Mouse (Mus musculus) stomach, embryonic 16.5 days (tissue): ENCODE data around the gene Klf12. TPM values are rescaled to one million over a fixed set of nuclear protein-coding genes. Genes with fewer than 3 reads are reported as not detected.

ENCODE experiments used
- ATAC-seq: fragments of 200-750 bp; cut with Nextera tagmentation; 2 replicates; pipeline ENCODE4 v1.8.0; 2017; ENCODE audit warnings: moderate number of reproducible peaks, moderate TSS enrichment; ENCODE audit not compliant: insufficient read depth, low FRiP score
- H3K27ac ChIP-seq: fragments of 300-500 bp; sonication (generic); 2 replicates; pipeline ENCODE4 v1.5.1; 2014; ENCODE audit warnings: low read length
- H3K27me3 ChIP-seq: fragments of 300-500 bp; sonication (generic); 2 replicates; pipeline ENCODE4 v1.6.1; 2014; ENCODE audit warnings: low read length, control low read depth, mixed read lengths; ENCODE audit not compliant: control insufficient read depth, insufficient read depth
- H3K36me3 ChIP-seq: fragments of 300-500 bp; sonication (generic); 2 replicates; pipeline ENCODE4 v1.6.1; 2014; ENCODE audit warnings: low read length; ENCODE audit not compliant: control insufficient read depth, insufficient read depth
- H3K4me1 ChIP-seq: fragments of 300-500 bp; sonication (generic); 2 replicates; pipeline ENCODE4 v1.6.1; 2014; ENCODE audit warnings: low read length, control low read depth, mixed read lengths; ENCODE audit not compliant: control insufficient read depth, insufficient read depth
- H3K4me2 ChIP-seq: fragments of 300-500 bp; sonication (generic); 2 replicates; pipeline ENCODE4 v1.6.1; 2014; ENCODE audit warnings: low read depth, low read length, mixed read lengths
- H3K4me3 ChIP-seq: fragments of 300-500 bp; sonication (generic); replicated peaks from 2 replicates; pipeline ENCODE4 v1.5.1; 2014; ENCODE audit warnings: mild to moderate bottlenecking, low read length
- H3K9ac ChIP-seq: fragments of 300-500 bp; sonication (generic); 2 replicates; pipeline ENCODE4 v1.6.1; 2014; ENCODE audit warnings: low read length
- H3K9me3 ChIP-seq: fragments of 300-500 bp; sonication (generic); replicated peaks from 2 replicates; pipeline ENCODE4 v1.6.1; 2016; ENCODE audit warnings: low read length, control low read depth; ENCODE audit not compliant: control insufficient read depth
- WGBS: fragments of 180-500 bp; shearing (Covaris S2); extraction: QIAGEN DNeasy Blood & Tissue Kit; methylation state at CpG from one replicate; pipeline ENCODE4 v1.1.7; 2014; 5-methylcytosine and 5-hydroxymethylcytosine counted together
- polyA plus RNA-seq: library from polyadenylated mRNA; unstranded; fragments of >200 nt; fragmentation: Nextera tagmentation; extraction: Ambion mirVana; gene quantifications from 2 replicates; pipeline ENCODE4 v1.2.1, GENCODE M21; 2015

Gene Klf12
- polyA plus RNA-seq, 1 experiment from 2014 or later: 14.4 TPM

GRCm38 (mm10) chr14:100132479-100132878, 152.0 kb downstream of the Klf12 start:
- no peak overlapping the region for H3K9ac ChIP-seq
- H3K27ac ChIP-seq: no peak overlapping the region
- H3K4me1 ChIP-seq: no peaks in the 10 kb centered on the region
- no peak overlapping the region for H3K4me3 ChIP-seq
- no peak overlapping the region for H3K4me2 ChIP-seq
- H3K27me3 ChIP-seq: no peaks in the 10 kb centered on the region
- no peak for ATAC-seq
- no peaks in the 10 kb centered on the region for H3K36me3 ChIP-seq
- 71% methylated on average over 4 of the region's 4 CpGs for WGBS
- no peaks in the 10 kb centered on the region for H3K9me3 ChIP-seq

GRCm38 (mm10) chr14:100126126-100126525, 158.4 kb downstream of the Klf12 start:
- 81% methylated on average over 6 of the region's 6 CpGs for WGBS
- H3K27ac ChIP-seq: no peak overlapping the region
- ATAC-seq: no peak
- no peak overlapping the region for H3K4me3 ChIP-seq
- no peaks in the 10 kb centered on the region for H3K9me3 ChIP-seq
- no peak overlapping the region for H3K4me2 ChIP-seq
- no peaks in the 10 kb centered on the region for H3K36me3 ChIP-seq
- H3K27me3 ChIP-seq: no peaks in the 10 kb centered on the region
- H3K4me1 ChIP-seq: no peaks in the 10 kb centered on the region
- H3K9ac ChIP-seq: no peak overlapping the region

GRCm38 (mm10) chr14:100121075-100121474, 163.4 kb downstream of the Klf12 start:
- H3K4me3 ChIP-seq: no peak overlapping the region
- H3K9ac ChIP-seq: no peak overlapping the region
- H3K4me1 ChIP-seq: no peaks in the 10 kb centered on the region
- H3K36me3 ChIP-seq: no peaks in the 10 kb centered on the region
- no peak overlapping the region for H3K27ac ChIP-seq
- no peak for ATAC-seq
- H3K4me2 ChIP-seq: no peak overlapping the region
- H3K27me3 ChIP-seq: no peaks in the 10 kb centered on the region
- WGBS: 82% methylated on average over 4 of the region's 4 CpGs
- H3K9me3 ChIP-seq: no peaks in the 10 kb centered on the region

GRCm38 (mm10) chr14:100119866-100120265, 164.6 kb downstream of the Klf12 start:
- Histone ChIP-seq H3K4me2 (no peak overlapping the region), H3K36me3 (no peaks in the 10 kb centered on the region), H3K9me3 (no peaks in the 10 kb centered on the region), H3K4me1 (no peaks in the 10 kb centered on the region), H3K27me3 (no peaks in the 10 kb centered on the region), H3K9ac (no peak overlapping the region), H3K4me3 (no peak overlapping the region), H3K27ac (no peak overlapping the region)
- ATAC-seq: no peak
- 72% methylated on average over 3 of the region's 3 CpGs for WGBS

- 57% methylated on average over 6 of the region's 6 CpGs for WGBS
- Histone ChIP-seq H3K27ac (no peak overlapping the region), H3K4me3 (no peak overlapping the region), H3K9me3 (no peaks in the 10 kb centered on the region), H3K4me2 (no peak overlapping the region), H3K36me3 (no peaks in the 10 kb centered on the region), H3K27me3 (no peaks in the 10 kb centered on the region), H3K9ac (no peak overlapping the region), H3K4me1 (no peaks in the 10 kb centered on the region; the same call in 1 of the 2 replicates)
- no peak for ATAC-seq
Observed at GRCm38 (mm10) chr14:100113419-100113818, 171.1 kb downstream of the Klf12 start.

- Histone ChIP-seq H3K27ac (peak overlapping the region; percentile 31), H3K4me3 (no peak overlapping the region), H3K27me3 (no peaks in the 10 kb centered on the region), H3K36me3 (no peaks in the 10 kb centered on the region), H3K4me2 (no peak overlapping the region), H3K9me3 (no peaks in the 10 kb centered on the region), H3K9ac (no peak overlapping the region), H3K4me1 (no peaks in the 10 kb centered on the region; the same call in 1 of the 2 replicates)
- WGBS: 30% methylated on average over 1 of the region's 1 CpGs
- ATAC-seq: peak; percentile 86
Observed at GRCm38 (mm10) chr14:100111735-100112134, 172.7 kb downstream of the Klf12 start.

GRCm38 (mm10) chr14:100109563-100109962, 174.9 kb downstream of the Klf12 start:
- H3K9me3 ChIP-seq: no peaks in the 10 kb centered on the region
- no peak for ATAC-seq
- no peaks in the 10 kb centered on the region for H3K27me3 ChIP-seq
- no peak overlapping the region for H3K4me2 ChIP-seq
- no peaks in the 10 kb centered on the region; the same call in 1 of the 2 replicates for H3K4me1 ChIP-seq
- no peak overlapping the region for H3K4me3 ChIP-seq
- H3K36me3 ChIP-seq: no peaks in the 10 kb centered on the region
- H3K9ac ChIP-seq: no peak overlapping the region
- 65% methylated on average over 6 of the region's 6 CpGs for WGBS
- H3K27ac ChIP-seq: no peak overlapping the region

GRCm38 (mm10) chr14:100105570-100105969, 178.9 kb downstream of the Klf12 start:
- no peak for ATAC-seq
- H3K27ac ChIP-seq: no peak overlapping the region
- H3K9me3 ChIP-seq: no peaks in the 10 kb centered on the region
- H3K36me3 ChIP-seq: no peaks in the 10 kb centered on the region
- 88% methylated on average over 10 of the region's 10 CpGs for WGBS
- no peak overlapping the region for H3K4me2 ChIP-seq
- no peak overlapping the region for H3K9ac ChIP-seq
- no peaks in the 10 kb centered on the region for H3K4me1 ChIP-seq
- H3K27me3 ChIP-seq: no peaks in the 10 kb centered on the region
- H3K4me3 ChIP-seq: no peak overlapping the region

GRCm38 (mm10) chr14:100104818-100105217, 179.7 kb downstream of the Klf12 start:
- H3K4me2 ChIP-seq: no peak overlapping the region
- H3K27me3 ChIP-seq: no peaks in the 10 kb centered on the region
- no peak overlapping the region for H3K4me3 ChIP-seq
- H3K27ac ChIP-seq: no peak overlapping the region
- no peaks in the 10 kb centered on the region for H3K9me3 ChIP-seq
- no peaks in the 10 kb centered on the region for H3K4me1 ChIP-seq
- WGBS: 86% methylated on average over 12 of the region's 12 CpGs
- no peaks in the 10 kb centered on the region for H3K36me3 ChIP-seq
- no peak overlapping the region for H3K9ac ChIP-seq
- ATAC-seq: no peak

- WGBS: 89% methylated on average over 6 of the region's 6 CpGs
- ATAC-seq: no peak
- no peak overlapping the region for H3K4me2 ChIP-seq
- H3K27me3 ChIP-seq: no peaks in the 10 kb centered on the region
- no peak overlapping the region for H3K9ac ChIP-seq
- no peaks in the 10 kb centered on the region for H3K36me3 ChIP-seq
- no peak overlapping the region for H3K4me3 ChIP-seq
- no peaks in the 10 kb centered on the region for H3K9me3 ChIP-seq
- H3K4me1 ChIP-seq: no peaks in the 10 kb centered on the region
- no peak overlapping the region for H3K27ac ChIP-seq
Observed at GRCm38 (mm10) chr14:100103818-100104217, 180.7 kb downstream of the Klf12 start.
